Mouse (Mus musculus): ENCODE measurements at regions not wholly inside any gene's neighbourhood (a gene's known extent, or its start where the extent isn't known, plus 50 kb on each side); places are given as distances from the start of the nearest gene placed in this dataset.

DNA sequence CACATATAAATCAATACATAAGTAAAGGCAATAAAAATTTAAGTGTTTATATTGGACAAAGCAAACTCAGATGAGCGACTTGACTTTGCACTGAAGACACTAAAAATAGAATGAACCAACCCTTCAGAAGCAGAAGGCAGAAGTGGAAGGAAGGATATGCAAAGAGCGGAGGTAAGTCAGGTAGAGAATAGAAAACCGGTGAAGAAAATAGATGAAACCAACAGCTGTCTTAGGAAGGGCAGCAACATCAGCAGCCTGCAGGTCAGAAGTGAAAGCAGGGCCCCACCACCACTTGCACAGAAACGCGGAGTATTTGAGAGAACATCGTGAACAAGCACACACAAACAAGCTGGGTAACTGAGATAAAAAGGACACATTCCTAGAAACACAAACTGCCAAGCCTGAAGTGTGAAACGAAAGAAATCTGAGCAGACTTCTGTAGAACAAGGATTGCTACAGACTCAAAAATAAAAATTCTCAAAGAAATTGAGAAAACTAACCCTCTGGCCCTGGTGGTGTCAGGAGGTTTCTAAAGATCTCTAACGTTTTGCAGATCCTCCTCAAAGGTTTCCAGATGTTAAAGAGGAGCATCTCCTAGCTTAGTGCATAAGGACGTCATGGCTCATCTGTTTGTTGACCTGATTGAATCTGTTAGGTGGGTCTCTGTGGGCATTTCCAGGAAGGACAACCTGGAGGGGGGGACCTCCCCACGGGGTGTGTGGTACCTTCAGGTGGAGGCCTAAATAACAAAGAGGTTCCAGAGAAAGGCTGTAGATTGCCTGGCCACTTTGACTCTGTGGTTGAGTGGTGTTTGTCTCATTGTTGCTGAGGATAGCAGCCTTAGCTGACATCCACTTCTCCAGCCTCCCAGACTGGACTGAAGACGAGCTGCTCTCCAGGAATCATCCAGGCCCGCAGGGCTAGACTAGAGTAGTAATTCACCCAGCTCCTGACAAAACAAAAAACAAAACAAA, 252.0 kb downstream of the Rplp1 start:
- TF ChIP-seq CTCF (conservative IDR thresholded peaks at IDR 0.05; ENCODE audit: low read length) = no peak
- no peak for TF ChIP-seq NANOG (IDR thresholded peaks at IDR 0.05; ENCODE audit: borderline replicate concordance, low read length)

Measured in E14TG2a.4 (cell line).